Mouse (Mus musculus) forebrain, embryonic 12.5 days (tissue): Measurements from ENCODE around the gene Krt34. TPM values are rescaled to one million over a fixed set of nuclear protein-coding genes. Genes with fewer than 3 reads are reported as not detected.

Source experiments
- ATAC-seq: fragments of 200-750 bp; cut with Nextera tagmentation; 2 replicates; pipeline ENCODE4 v1.8.0; 2017; ENCODE audit warnings: moderate TSS enrichment; ENCODE audit not compliant: low FRiP score
- H3K27ac ChIP-seq: fragments of 300-500 bp; sonication (generic); 2 replicates; pipeline ENCODE4 v1.5.1; 2016; ENCODE audit warnings: mild to moderate bottlenecking
- H3K27me3 ChIP-seq: fragments of 300-500 bp; sonication (generic); 2 replicates; pipeline ENCODE4 v1.6.1; 2016; ENCODE audit warnings: mild to moderate bottlenecking
- H3K36me3 ChIP-seq: fragments of 300-500 bp; sonication (generic); replicated peaks from 2 replicates; pipeline ENCODE4 v1.6.1; 2016; ENCODE audit warnings: mild to moderate bottlenecking
- H3K4me1 ChIP-seq: fragments of 300-500 bp; sonication (generic); 2 replicates; pipeline ENCODE4 v1.6.1; 2016
- H3K4me2 ChIP-seq: fragments of 300-500 bp; sonication (generic); 2 replicates; pipeline ENCODE4 v1.6.1; 2016; ENCODE audit warnings: mild to moderate bottlenecking, moderate library complexity
- H3K4me3 ChIP-seq: fragments of 300-500 bp; sonication (generic); replicated peaks from 2 replicates; pipeline ENCODE4 v1.5.1; 2016; ENCODE audit warnings: mild to moderate bottlenecking
- H3K9ac ChIP-seq: fragments of 300-500 bp; sonication (generic); 2 replicates; pipeline ENCODE4 v1.6.1; 2016; ENCODE audit warnings: mild to moderate bottlenecking
- H3K9me3 ChIP-seq: fragments of 300-500 bp; sonication (generic); 2 replicates; pipeline ENCODE4 v1.6.1; 2016
- WGBS: fragments of 180-500 bp; shearing (Covaris S2); methylation state at CpG from one replicate; pipeline ENCODE4 v1.1.7; 2016; 5-methylcytosine and 5-hydroxymethylcytosine counted together
- polyA plus RNA-seq: library from polyadenylated mRNA; unstranded; fragments of >200 nt; fragmentation: Nextera tagmentation; extraction: Ambion mirVana; gene quantifications from 2 replicates; pipeline ENCODE4 v1.2.1, GENCODE M21; 2016

The Krt34 gene
- polyA plus RNA-seq, 1 experiment from 2014 or later: not detected

GRCm38 (mm10) chr11:99990571-99990970, 50.8 kb downstream of the Krt34 start:
- Histone ChIP-seq H3K27ac (no peak overlapping the region), H3K9ac (no peak overlapping the region), H3K9me3 (no peaks in the 10 kb centered on the region), H3K4me2 (no peak overlapping the region), H3K4me3 (no peak overlapping the region), H3K4me1 (no peaks in the 10 kb centered on the region), H3K36me3 (no peaks in the 10 kb centered on the region), H3K27me3 (peaks cover 14% of the 10 kb centered on the region)
- WGBS: 72% methylated on average over 3 of the region's 3 CpGs
- no peak for ATAC-seq

GRCm38 (mm10) chr11:99989881-99990405, 51.4 kb downstream of the Krt34 start:
- WGBS: 85% methylated on average over 6 of the region's 6 CpGs

GRCm38 (mm10) chr11:99988530-99988929, 52.8 kb downstream of the Krt34 start:
- Histone ChIP-seq H3K9ac (no peak overlapping the region), H3K4me3 (no peak overlapping the region)
- no peak for ATAC-seq

More at GRCm38 (mm10) chr11:99989881-99990405, 51.4 kb downstream of the Krt34 start:
- Histone ChIP-seq H3K36me3 (no peaks in the 10 kb centered on the region), H3K27me3 (peaks cover 14% of the 10 kb centered on the region), H3K4me1 (no peaks in the 10 kb centered on the region), H3K9ac (no peak overlapping the region), H3K4me2 (no peak overlapping the region), H3K27ac (no peak overlapping the region), H3K9me3 (no peaks in the 10 kb centered on the region), H3K4me3 (no peak overlapping the region)
- no peak for ATAC-seq

More at GRCm38 (mm10) chr11:99988530-99988929, 52.8 kb downstream of the Krt34 start:
- Histone ChIP-seq H3K4me1 (no peaks in the 10 kb centered on the region), H3K27ac (no peak overlapping the region), H3K4me2 (no peak overlapping the region), H3K27me3 (peaks cover 9% of the 10 kb centered on the region), H3K36me3 (no peaks in the 10 kb centered on the region), H3K9me3 (no peaks in the 10 kb centered on the region)
- 86% methylated on average over 3 of the region's 3 CpGs for WGBS

Other genes starting within 250 kb of the Krt34 start
- gene Gm11596, start 248.1 kb downstream of the Krt34 start, polyA plus RNA-seq: not detected in 2 replicates
- gene Gm11569, start 242.6 kb downstream of the Krt34 start, polyA plus RNA-seq: not detected in 2 replicates
- gene Gm11554, start 237.1 kb downstream of the Krt34 start, polyA plus RNA-seq: not detected in 2 replicates
- gene Krtap4-13, start 231.7 kb downstream of the Krt34 start, polyA plus RNA-seq: not detected in 2 replicates
- not detected in 2 replicates for gene Gm11564, start 225.9 kb downstream of the Krt34 start, polyA plus RNA-seq
- not detected in 2 replicates for gene 2300003K06Rik, start 203.5 kb downstream of the Krt34 start, polyA plus RNA-seq
- not detected in 2 replicates for gene Krtap4-16, start 189.9 kb downstream of the Krt34 start, polyA plus RNA-seq
- gene Gm11568, start 183.6 kb downstream of the Krt34 start, polyA plus RNA-seq: not detected in 2 replicates
- not detected in 2 replicates for gene Gm11559, start 177.1 kb downstream of the Krt34 start, polyA plus RNA-seq
- not detected in 2 replicates for gene Krtap9-1, start 168.2 kb downstream of the Krt34 start, polyA plus RNA-seq
- gene Gm11567, start 162.4 kb downstream of the Krt34 start, polyA plus RNA-seq: not detected in 2 replicates
- gene Krtap31-1, start 133.6 kb downstream of the Krt34 start, polyA plus RNA-seq: not detected in 2 replicates
- gene Gm11565, start 126.8 kb downstream of the Krt34 start, polyA plus RNA-seq: not detected in 2 replicates
- not detected in 2 replicates for gene Krtap31-2, start 105.3 kb downstream of the Krt34 start, polyA plus RNA-seq
- not detected in 2 replicates for gene Krtap9-5, start 93.1 kb downstream of the Krt34 start, polyA plus RNA-seq
- not detected in 2 replicates for gene Krtap29-1, start 62.5 kb downstream of the Krt34 start, polyA plus RNA-seq
- not detected in 2 replicates for gene Krtap16-1, start 55.0 kb downstream of the Krt34 start, polyA plus RNA-seq
- gene Krtap17-1, start 47.6 kb downstream of the Krt34 start, polyA plus RNA-seq: not detected in 2 replicates
- not detected in 2 replicates for gene Krt33a, start 25.3 kb downstream of the Krt34 start, polyA plus RNA-seq
- not detected in 2 replicates for gene Krt33b, start 11.7 kb downstream of the Krt34 start, polyA plus RNA-seq
- gene Krt31, start 9.0 kb upstream of the Krt34 start, polyA plus RNA-seq: not detected in 2 replicates
- not detected in 2 replicates for gene Krt32, start 46.7 kb upstream of the Krt34 start, polyA plus RNA-seq
- not detected in 2 replicates for gene Krt35, start 54.7 kb upstream of the Krt34 start, polyA plus RNA-seq
- not detected in 2 replicates for gene Krt36, start 64.1 kb upstream of the Krt34 start, polyA plus RNA-seq
- not detected in 2 replicates for gene Krt13, start 80.0 kb upstream of the Krt34 start, polyA plus RNA-seq
- 2.4 and 6.0 TPM in 2 replicates for gene Krt15, start 94.4 kb upstream of the Krt34 start, polyA plus RNA-seq
- gene Krt19, start 107.1 kb upstream of the Krt34 start, polyA plus RNA-seq: 2.0 and 2.7 TPM in 2 replicates
- gene Krt9, start 151.7 kb upstream of the Krt34 start, polyA plus RNA-seq: not detected in 2 replicates
- 5.1 and 7.0 TPM in 2 replicates for gene Krt14, start 166.0 kb upstream of the Krt34 start, polyA plus RNA-seq
- not detected in 2 replicates for gene Krt16, start 207.3 kb upstream of the Krt34 start, polyA plus RNA-seq
- 0.51 and 0.91 TPM in 2 replicates for gene Krt17, start 219.5 kb upstream of the Krt34 start, polyA plus RNA-seq
- gene Krt42, start 228.3 kb upstream of the Krt34 start, polyA plus RNA-seq: not detected in 2 replicates